Mouse (Mus musculus): ENCODE data around the gene Snx15.

- TF ChIP-seq GATA1 (IDR thresholded peaks at IDR 0.05; ENCODE audit: borderline replicate concordance, low read length) (no peak), FLI1 (IDR thresholded peaks at IDR 0.05; ENCODE audit: low read length) (no peak)
Observed at GRCm38 (mm10) chr19:6082156-6082555, 45.9 kb downstream of the Snx15 start, which contains the start of gene Gm28374.
